Mouse (Mus musculus): ENCODE measurements around the gene Col1a1. TPM values are rescaled to one million over a fixed set of nuclear protein-coding genes. Genes with fewer than 3 reads are reported as not detected.

Col1a1 gene
- total and polyA plus RNA-seq, 2 experiments from 2014 or later: 43.3 to 177 TPM

DNA sequence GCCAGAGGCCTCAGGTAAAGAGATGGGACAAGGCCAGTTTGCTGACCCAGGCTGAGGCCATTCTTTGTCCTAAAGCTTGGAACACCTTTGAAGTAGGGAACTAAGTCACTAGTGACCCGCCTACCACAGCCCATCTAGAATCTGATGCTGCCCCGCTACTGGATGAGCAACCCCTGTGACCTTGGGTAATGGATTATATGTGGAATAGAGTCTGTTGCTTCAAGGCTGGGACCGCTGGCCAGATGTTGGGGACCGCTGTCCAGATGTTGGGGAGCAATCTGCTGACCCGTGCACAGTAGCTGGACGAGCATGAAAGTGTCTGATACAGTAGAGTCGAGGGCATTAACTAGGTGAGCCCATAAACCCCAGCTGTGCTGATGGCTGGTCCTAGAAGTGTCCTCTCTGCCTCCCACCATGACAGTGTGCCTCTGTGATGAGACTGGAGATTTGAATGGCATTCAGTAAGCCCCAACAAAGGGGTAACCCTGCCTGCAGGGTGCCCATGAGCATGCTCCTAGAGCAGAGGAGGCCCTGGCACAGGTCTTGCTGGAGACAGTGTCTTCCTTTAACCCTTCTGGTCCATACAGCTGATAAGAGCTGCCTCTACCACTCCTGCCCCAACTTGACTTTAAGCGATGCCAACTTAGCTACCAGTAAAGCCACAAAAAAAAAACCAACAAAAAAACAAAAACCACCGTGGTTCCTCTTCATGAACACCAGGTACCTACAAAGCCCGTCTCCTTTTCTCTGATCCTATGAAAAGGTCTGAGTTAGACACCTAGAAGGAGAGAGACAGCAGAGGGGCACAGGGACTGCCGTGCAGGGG lies 59.1 kb downstream of the Col1a1 start:
- no peak for TF ChIP-seq CTCF (IDR thresholded peaks at IDR 0.05; ENCODE audit: low read depth)
- Histone ChIP-seq H3K27ac (ENCODE audit: low read depth, low read length) (no peak overlapping the region), H3K4me1 (ENCODE audit: insufficient read depth) (peaks cover 29% of the 10 kb centered on the region), H3K4me2 (ENCODE audit: low read depth) (peak overlapping the region; percentile 91), H3K4me3 (ENCODE audit: low read depth, low read length) (peak overlapping the region; percentile 93), H3K36me3 (ENCODE audit: insufficient read depth) (peaks cover 31% of the 10 kb centered on the region), H3K9me3 (ENCODE audit: low read length) (no peaks in the 10 kb centered on the region), H3K27me3 (ENCODE audit: insufficient read depth, low read length) (no peaks in the 10 kb centered on the region), H3K9ac (peak overlapping the region; percentile 96)
- no peak for ATAC-seq
- WGBS: 82% methylated on average over 11 of the region's 11 CpGs
- DNase-seq: no peak

DNA sequence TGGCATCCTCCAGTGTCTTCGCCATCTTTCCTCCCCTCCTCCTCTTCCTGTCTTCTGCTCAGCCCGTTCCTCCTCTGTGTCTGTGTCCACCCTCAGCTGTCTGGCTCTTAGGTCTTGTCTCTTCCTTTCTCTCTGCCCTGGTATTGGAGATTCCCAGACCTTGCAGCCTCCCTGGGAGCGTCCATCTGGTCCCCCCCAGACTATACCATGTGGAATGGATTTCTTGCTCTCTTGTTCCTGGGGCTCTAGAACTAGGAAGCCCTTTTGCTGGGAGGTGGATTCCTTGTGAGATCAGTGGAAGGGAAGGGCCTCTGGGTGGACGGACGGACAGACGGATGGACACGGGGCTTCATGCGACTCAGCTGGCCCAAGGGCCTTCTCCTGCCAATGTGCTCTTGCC lies 60.1 kb downstream of the Col1a1 start:
- DNase-seq (no peak), ATAC-seq (no peak)
- TF ChIP-seq CTCF (IDR thresholded peaks at IDR 0.05; ENCODE audit: low read depth): no peak
- no peaks in the 10 kb centered on the region for H3K27me3 ChIP-seq (ENCODE audit: insufficient read depth, low read length)
- H3K9ac ChIP-seq: no peak overlapping the region; the same call in 1 of the 2 replicates
- no peak overlapping the region for H3K27ac ChIP-seq (ENCODE audit: low read depth, low read length)
- H3K9me3 ChIP-seq (ENCODE audit: low read length): no peaks in the 10 kb centered on the region
- peaks cover 25% of the 10 kb centered on the region for H3K4me1 ChIP-seq (ENCODE audit: insufficient read depth)
- H3K4me3 ChIP-seq (ENCODE audit: low read depth, low read length): no peak overlapping the region
- WGBS: 82% methylated on average over 8 of the region's 8 CpGs
- peak overlapping the region; percentile 91 for H3K4me2 ChIP-seq (ENCODE audit: low read depth)
- peaks cover 39% of the 10 kb centered on the region for H3K36me3 ChIP-seq (ENCODE audit: insufficient read depth)

DNA sequence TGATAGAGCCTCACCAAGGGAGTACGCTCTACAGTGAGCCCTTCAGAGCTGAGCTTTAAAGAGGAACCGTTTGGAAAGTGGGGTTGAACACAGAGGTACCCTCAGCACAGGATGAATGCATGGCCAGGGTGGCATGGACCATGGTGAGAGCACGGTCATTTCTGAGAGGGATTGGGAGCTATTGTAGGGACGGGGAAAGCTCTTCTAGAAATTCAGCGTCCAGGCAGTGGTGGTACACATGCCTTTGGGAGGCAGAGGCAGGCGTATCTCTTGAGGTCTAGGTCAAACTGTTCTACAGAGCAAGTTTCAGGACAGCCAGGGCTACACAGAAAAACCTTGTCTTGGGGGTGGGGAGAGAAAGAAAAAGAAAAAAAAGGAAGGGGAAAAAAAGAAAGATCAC lies 61.0 kb downstream of the Col1a1 start:
- Histone ChIP-seq H3K4me2 (ENCODE audit: low read depth) (no peak overlapping the region), H3K27ac (ENCODE audit: low read depth, low read length) (no peak overlapping the region), H3K9me3 (ENCODE audit: low read length) (no peaks in the 10 kb centered on the region), H3K36me3 (ENCODE audit: insufficient read depth) (peaks cover 46% of the 10 kb centered on the region), H3K9ac (no peak overlapping the region), H3K4me3 (ENCODE audit: low read depth, low read length) (no peak overlapping the region), H3K27me3 (ENCODE audit: insufficient read depth, low read length) (no peaks in the 10 kb centered on the region), H3K4me1 (ENCODE audit: insufficient read depth) (peaks cover 25% of the 10 kb centered on the region)
- TF ChIP-seq CTCF (IDR thresholded peaks at IDR 0.05; ENCODE audit: low read depth): no peak
- no peak for ATAC-seq
- no peak for DNase-seq
- WGBS: 91% methylated on average over 6 of the region's 6 CpGs

DNA sequence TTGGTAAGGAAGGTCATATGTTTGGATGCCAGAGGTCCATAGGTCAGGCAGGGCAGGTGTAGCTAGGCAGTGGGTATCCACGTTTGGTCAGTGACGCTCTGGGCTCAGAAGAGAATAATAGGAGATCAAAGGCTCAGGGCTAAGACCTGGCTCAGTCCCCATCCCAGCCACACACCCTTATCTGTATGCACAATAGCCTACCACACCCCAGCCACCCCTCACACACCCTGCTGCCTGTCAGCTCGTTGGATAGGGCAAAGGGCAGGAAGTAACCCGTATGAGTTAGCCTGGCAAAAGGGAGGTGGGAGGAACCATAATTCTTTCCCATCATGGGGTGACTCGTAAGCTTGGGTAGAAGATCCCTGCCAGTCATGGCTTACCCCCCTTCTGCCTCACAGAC lies 61.6 kb downstream of the Col1a1 start:
- Histone ChIP-seq H3K4me1 (ENCODE audit: insufficient read depth) (peaks cover 25% of the 10 kb centered on the region), H3K36me3 (ENCODE audit: insufficient read depth) (peaks cover 52% of the 10 kb centered on the region), H3K27ac (ENCODE audit: low read depth, low read length) (no peak overlapping the region), H3K9me3 (ENCODE audit: low read length) (no peaks in the 10 kb centered on the region), H3K4me2 (ENCODE audit: low read depth) (no peak overlapping the region), H3K4me3 (ENCODE audit: low read depth, low read length) (no peak overlapping the region), H3K9ac (no peak overlapping the region), H3K27me3 (ENCODE audit: insufficient read depth, low read length) (no peaks in the 10 kb centered on the region)
- no peak for ATAC-seq
- no peak for TF ChIP-seq CTCF (IDR thresholded peaks at IDR 0.05; ENCODE audit: low read depth)
- no peak for DNase-seq
- WGBS: 61% methylated on average over 5 of the region's 5 CpGs

DNA sequence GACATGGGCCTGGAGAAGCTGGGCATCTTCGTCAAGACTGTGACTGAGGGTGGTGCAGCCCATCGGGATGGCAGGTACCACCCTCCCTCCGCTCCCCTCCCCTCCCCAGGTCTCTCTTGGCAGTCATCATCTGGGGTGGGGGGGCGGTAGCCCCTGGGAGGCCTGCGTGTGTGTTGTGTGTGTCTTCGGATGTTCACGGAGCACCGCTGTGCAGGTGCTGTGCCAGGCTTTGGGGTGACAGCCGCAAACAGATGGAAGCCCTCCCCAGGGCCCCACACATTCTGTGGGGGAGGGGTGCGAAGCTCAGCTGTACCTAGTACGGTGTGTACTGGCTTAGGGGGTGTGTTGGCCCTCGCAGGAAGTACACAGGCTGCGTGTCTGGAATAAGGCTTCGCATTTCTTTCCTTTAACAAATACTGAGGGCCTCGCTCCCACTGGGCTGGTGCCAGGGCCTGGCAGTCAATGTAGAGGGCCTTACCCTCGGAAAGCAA lies 62.1 kb downstream of the Col1a1 start:
- TF ChIP-seq CTCF (IDR thresholded peaks at IDR 0.05; ENCODE audit: low read depth): no peak
- no peak overlapping the region for H3K9ac ChIP-seq
- peaks cover 57% of the 10 kb centered on the region for H3K36me3 ChIP-seq (ENCODE audit: insufficient read depth)
- H3K27ac ChIP-seq (ENCODE audit: low read depth, low read length): 0 out of 2 replicates have a peak overlapping the region, but pooled peaks have one; percentile 15
- DNase-seq (no peak), ATAC-seq (peak; percentile 23; the same call in 1 of the 2 replicates)
- no peak overlapping the region for H3K4me3 ChIP-seq (ENCODE audit: low read depth, low read length)
- H3K4me2 ChIP-seq (ENCODE audit: low read depth): no peak overlapping the region
- 55% methylated on average over 16 of the region's 16 CpGs for WGBS
- peaks cover 25% of the 10 kb centered on the region for H3K4me1 ChIP-seq (ENCODE audit: insufficient read depth)
- no peaks in the 10 kb centered on the region for H3K27me3 ChIP-seq (ENCODE audit: insufficient read depth, low read length)
- H3K9me3 ChIP-seq (ENCODE audit: low read length): no peaks in the 10 kb centered on the region

DNA sequence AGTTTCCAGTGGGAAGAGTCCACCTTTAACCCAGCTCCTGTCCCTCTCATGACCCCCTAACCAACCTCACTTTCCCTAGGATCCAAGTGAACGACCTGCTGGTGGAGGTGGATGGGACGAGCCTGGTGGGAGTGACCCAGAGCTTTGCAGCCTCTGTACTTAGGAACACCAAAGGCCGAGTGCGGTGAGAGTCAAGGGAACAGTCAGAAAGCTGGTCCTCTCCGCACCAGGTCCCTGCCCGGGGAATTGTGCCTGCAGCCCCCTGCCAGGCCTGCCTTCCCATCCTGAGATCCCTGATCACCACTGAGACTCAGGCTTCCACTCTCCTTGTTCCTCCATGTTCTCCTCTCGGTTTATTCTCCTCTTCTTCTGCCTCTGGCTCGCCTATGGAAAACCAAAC lies 64.1 kb downstream of the Col1a1 start:
- DNase-seq: no peak
- peaks cover 5% of the 10 kb centered on the region for H3K4me1 ChIP-seq (ENCODE audit: insufficient read depth)
- H3K4me2 ChIP-seq (ENCODE audit: low read depth): no peak overlapping the region
- H3K4me3 ChIP-seq (ENCODE audit: low read depth, low read length): no peak overlapping the region
- no peaks in the 10 kb centered on the region for H3K9me3 ChIP-seq (ENCODE audit: low read length)
- H3K9ac ChIP-seq: no peak overlapping the region
- peaks cover 77% of the 10 kb centered on the region for H3K36me3 ChIP-seq (ENCODE audit: insufficient read depth)
- H3K27ac ChIP-seq (ENCODE audit: low read depth, low read length): 0 out of 2 replicates have a peak overlapping the region, but pooled peaks have one; percentile 66
- 78% methylated on average over 8 of the region's 8 CpGs for WGBS
- TF ChIP-seq CTCF (IDR thresholded peaks at IDR 0.05; ENCODE audit: low read depth): no peak
- ATAC-seq: no peak
- H3K27me3 ChIP-seq (ENCODE audit: insufficient read depth, low read length): no peaks in the 10 kb centered on the region

DNA sequence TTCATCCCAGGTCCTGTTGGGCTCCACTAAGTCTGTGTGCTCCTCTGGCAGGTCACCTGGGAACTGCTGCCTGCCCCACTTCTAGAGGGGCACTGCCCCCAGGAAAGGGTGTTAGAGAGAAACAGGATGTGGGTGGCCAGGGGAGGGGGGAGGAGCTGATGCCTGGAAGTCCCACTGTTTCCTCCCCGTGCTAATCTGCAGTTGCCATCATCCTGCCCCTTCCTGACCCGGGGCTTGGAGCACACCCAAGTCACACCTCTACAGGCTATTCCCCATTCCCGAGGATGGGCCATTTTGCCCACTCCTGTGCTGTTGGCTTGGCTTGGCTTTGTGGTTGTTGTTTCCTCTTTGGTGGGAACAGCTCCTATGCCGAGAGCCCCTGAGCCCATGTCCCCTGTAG lies 64.5 kb downstream of the Col1a1 start:
- Histone ChIP-seq H3K9ac (peak overlapping the region; percentile 3; the same call in 1 of the 2 replicates), H3K9me3 (ENCODE audit: low read length) (no peaks in the 10 kb centered on the region), H3K4me2 (ENCODE audit: low read depth) (no peak overlapping the region), H3K36me3 (ENCODE audit: insufficient read depth) (peaks cover 81% of the 10 kb centered on the region), H3K4me3 (ENCODE audit: low read depth, low read length) (no peak overlapping the region), H3K27ac (ENCODE audit: low read depth, low read length) (peak overlapping the region; percentile 66), H3K4me1 (ENCODE audit: insufficient read depth) (peaks cover 1% of the 10 kb centered on the region), H3K27me3 (ENCODE audit: insufficient read depth, low read length) (no peaks in the 10 kb centered on the region)
- TF ChIP-seq CTCF (IDR thresholded peaks at IDR 0.05; ENCODE audit: low read depth): no peak
- DNase-seq (no peak), ATAC-seq (no peak)
- 48% methylated on average over 4 of the region's 4 CpGs for WGBS

All from forebrain, postnatal 0 days (tissue).